ENCODE assay signal across 16 mouse cellular contexts in the genomic region with DNA sequence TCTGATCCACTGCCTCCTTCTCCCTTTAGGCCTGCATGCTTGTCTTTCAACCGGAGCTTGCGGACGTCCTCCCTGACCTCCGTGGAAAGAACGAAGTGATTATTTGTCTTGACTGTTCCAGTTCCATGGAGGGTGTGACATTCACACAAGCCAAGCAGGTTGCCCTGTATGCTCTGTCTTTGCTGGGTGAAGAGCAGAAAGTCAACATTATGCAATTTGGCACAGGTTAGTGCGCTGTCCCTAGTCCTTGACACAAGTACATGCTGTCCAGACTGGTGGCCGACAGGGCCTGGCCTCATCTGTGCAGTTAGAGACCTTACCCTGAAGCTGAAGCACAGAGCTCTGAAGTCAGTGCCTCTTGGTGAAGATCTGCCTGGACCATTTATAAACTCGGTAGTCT. TPM values are rescaled to one million over a fixed set of nuclear protein-coding genes. Genes with fewer than 3 reads are reported as not detected.
DNase-seq lines count a peak whose midpoint lies in the region; ATAC-seq lines count a peak whose summit lies in the region.
"Had no signal": no experiment of that assay in that cellular context is flagged by ENCODE, and none has a peak within 500 bp of the region (broad histone marks: within the 10 kb centered on the region; RNA-seq: fewer than 3 reads in every experiment).

No protein-coding gene starts in this region.

- no peak overlapping the region for H3K4me3 ChIP-seq in liver, embryonic 12.5 days
- H3K4me3 ChIP-seq in limb, embryonic 10.5 days, result no peak overlapping the region
- H3K4me3 ChIP-seq: forebrain, embryonic 10.5 days; heart, embryonic 15.5 days; megakaryocyte, embryonic 14.5 days; neural tube, embryonic 12.5 days had no signal

- H3K27ac ChIP-seq in liver, embryonic 12.5 days, result no peak overlapping the region
- H3K27ac ChIP-seq in limb, embryonic 10.5 days, result no peak overlapping the region
- H3K27ac ChIP-seq: forebrain, embryonic 10.5 days; heart, embryonic 15.5 days; neural tube, embryonic 12.5 days had no signal

- H3K27me3 ChIP-seq in liver, embryonic 12.5 days (replicated peaks), result no peaks in the 10 kb centered on the region
- no peaks in the 10 kb centered on the region for H3K27me3 ChIP-seq in limb, embryonic 10.5 days (ENCODE audit: low read depth, poor library complexity, severe bottlenecking)
- H3K27me3 ChIP-seq: heart, embryonic 15.5 days; megakaryocyte, embryonic 14.5 days; neural tube, embryonic 12.5 days had no signal

- peak; percentile 7 for DNase-seq in heart, adult 8-10 months (ENCODE audit: low spot score)
- no peak for DNase-seq in heart, postnatal 10 days
- peak; percentile 19 to 24 for DNase-seq in adrenal gland, postnatal 36 days
- peak; percentile 6 for DNase-seq in lung, postnatal 10 days
- DNase-seq in limb, embryonic 10.5 days (ENCODE audit: low spot score), result no peak
- DNase-seq: cerebellum, adult 9-11 months; lung, embryonic 14.5 days; right cerebral cortex, postnatal 25 days; thymus, postnatal 25 days had no signal

- no peak overlapping the region for H3K4me2 ChIP-seq in liver, embryonic 12.5 days
- H3K4me2 ChIP-seq: heart, embryonic 15.5 days; lung, embryonic 14.5 days; neural tube, embryonic 12.5 days had no signal

- no peaks in the 10 kb centered on the region for H3K4me1 ChIP-seq in liver, embryonic 12.5 days
- no peaks in the 10 kb centered on the region for H3K4me1 ChIP-seq in limb, embryonic 10.5 days
- H3K4me1 ChIP-seq: forebrain, embryonic 10.5 days; heart, embryonic 15.5 days; megakaryocyte, embryonic 14.5 days; neural tube, embryonic 12.5 days had no signal

- 81% methylated on average over 8 of the region's 8 CpGs for WGBS in liver, embryonic 12.5 days (ENCODE audit: insufficient replicate concordance)
- 94% methylated on average over 8 of the region's 8 CpGs for WGBS in limb, embryonic 10.5 days

- intact Hi-C loops in heart, postnatal 10 days (cut with DNase I), result no loop called here

- H3K9me3 ChIP-seq in liver, embryonic 12.5 days (replicated peaks), result no peaks in the 10 kb centered on the region
- H3K9me3 ChIP-seq in limb, embryonic 10.5 days (replicated peaks), result no peaks in the 10 kb centered on the region
- H3K9me3 ChIP-seq: forebrain, embryonic 10.5 days; heart, embryonic 15.5 days; megakaryocyte, embryonic 14.5 days; neural tube, embryonic 12.5 days had no signal

- peak; percentile 37; the same call in 1 of the 2 replicates for ATAC-seq in liver, embryonic 12.5 days
- ATAC-seq in granulocyte monocyte progenitor cell, adult 5-6 weeks (replicated peaks; ENCODE audit: poor library complexity, severe bottlenecking), result no peak
- ATAC-seq: inflammation-experienced regulatory T-cells, adult 6 months had no signal

- peaks cover 18% of the 10 kb centered on the region for H3K36me3 ChIP-seq in liver, embryonic 12.5 days
- no peaks in the 10 kb centered on the region for H3K36me3 ChIP-seq in limb, embryonic 10.5 days
- H3K36me3 ChIP-seq: forebrain, embryonic 10.5 days; neural tube, embryonic 12.5 days had no signal

- H3K9ac ChIP-seq in liver, embryonic 12.5 days, result no peak overlapping the region
- H3K9ac ChIP-seq: heart, embryonic 15.5 days; lung, embryonic 14.5 days; neural tube, embryonic 12.5 days had no signal

RNA-seq across cellular contexts. Expression of gene Parp4, which starts 45.0 kb away (rescaled TPM):
- 10 to 100 TPM; 34.2 to 37.0 (median 36.1) TPM for total RNA-seq in heart, adult 8-10 months (2022)
- total RNA-seq in heart, postnatal 10 days (2021), result 10 to 100 TPM; 26.8 to 29.4 TPM
- total RNA-seq in adrenal gland, postnatal 36 days (2021), result 10 to 100 TPM; 32.6 to 39.3 TPM
- polyA plus RNA-seq in liver, embryonic 12.5 days (2016; fragmentation: Nextera tagmentation; extraction: Ambion mirVana), result 1.7 and 2.8 TPM in 2 replicates
- total RNA-seq in granulocyte monocyte progenitor cell, adult 5-6 weeks (2014; fragmentation: Nextera tagmentation), result 17.6 and 31.1 TPM in 2 replicates
- 3.6 and 4.2 TPM in 2 replicates for total RNA-seq in granulocyte monocyte progenitor cell, adult 5-6 weeks (2017)
- 1.2 and 1.5 TPM in 2 replicates for polyA plus RNA-seq in limb, embryonic 10.5 days (2016; fragmentation: Nextera tagmentation; extraction: Ambion mirVana)

RNA-seq across cellular contexts. Expression of gene Cenpj, which starts 45.2 kb away (rescaled TPM):
- 1 to 10 TPM; 1.8 to 3.1 (median 2.2) TPM for total RNA-seq in heart, adult 8-10 months (2022)
- total RNA-seq in heart, postnatal 10 days (2021), result 1 to 10 TPM; 3.0 to 3.6 TPM
- total RNA-seq in adrenal gland, postnatal 36 days (2021), result 1 to 10 TPM; 7.3 to 9.0 TPM
- polyA plus RNA-seq in liver, embryonic 12.5 days (2016; fragmentation: Nextera tagmentation; extraction: Ambion mirVana), result 6.2 and 7.2 TPM in 2 replicates
- total RNA-seq in granulocyte monocyte progenitor cell, adult 5-6 weeks (2014; fragmentation: Nextera tagmentation), result 26.8 and 27.7 TPM in 2 replicates
- total RNA-seq in granulocyte monocyte progenitor cell, adult 5-6 weeks (2017), result 23.5 and 24.9 TPM in 2 replicates
- polyA plus RNA-seq in limb, embryonic 10.5 days (2016; fragmentation: Nextera tagmentation; extraction: Ambion mirVana), result 16.8 and 21.2 TPM in 2 replicates

RNA-seq across cellular contexts. Expression of gene Mphosph8, which starts 47.6 kb away (rescaled TPM):
- 10 to 100 TPM; 24.3 to 29.5 (median 27.0) TPM for total RNA-seq in heart, adult 8-10 months (2022)
- total RNA-seq in heart, postnatal 10 days (2021), result 10 to 100 TPM; 23.8 to 32.8 TPM
- 10 to 100 TPM; 26.5 to 32.3 TPM for total RNA-seq in adrenal gland, postnatal 36 days (2021)
- polyA plus RNA-seq in liver, embryonic 12.5 days (2016; fragmentation: Nextera tagmentation; extraction: Ambion mirVana), result 16.0 and 18.6 TPM in 2 replicates
- total RNA-seq in granulocyte monocyte progenitor cell, adult 5-6 weeks (2014; fragmentation: Nextera tagmentation), result 32.2 and 40.3 TPM in 2 replicates
- 25.2 and 32.5 TPM in 2 replicates for total RNA-seq in granulocyte monocyte progenitor cell, adult 5-6 weeks (2017)
- 29.3 and 41.7 TPM in 2 replicates for polyA plus RNA-seq in limb, embryonic 10.5 days (2016; fragmentation: Nextera tagmentation; extraction: Ambion mirVana)

Comparison
In these comparisons a context has a peak if more than half of its experiments do, and no peak if none do; other contexts are left out.
1. DNase-seq: peak in heart, adult 8-10 months (single experiment), adrenal gland, postnatal 36 days (2 of 2) and lung, postnatal 10 days (single experiment); none in heart, postnatal 10 days (0 of 2) and limb, embryonic 10.5 days (single experiment).